Mouse (Mus musculus) CD4-positive, CD25-positive, alpha-beta regulatory T cell, adult 4 months (primary cell): ENCODE measurements around the gene Slc22a16. TPM values are rescaled to one million over a fixed set of nuclear protein-coding genes. Genes with fewer than 3 reads are reported as not detected.
"Not testable (repeated sequence)": the region's sequence is repeated elsewhere in the genome, so short reads cannot be mapped to it uniquely, and the experiment has no call there.

ENCODE experiments used
- ATAC-seq: one replicate; pipeline ENCODE4 v1.8.0; 2017
- polyA plus RNA-seq, 2 experiments: library from polyadenylated mRNA; unstranded; fragments of 100-300 nt; shearing (Covaris generic); gene quantifications; one replicate each; pipeline ENCODE4 v1.2.1; 2017

Slc22a16 gene
- not detected for polyA plus RNA-seq

GRCm38 (mm10) chr10:40570036-40570435 is at the start of gene Slc22a16:
Gene Slc22a16, plus strand, starts transcription at chr10:40570336.
- no peak for ATAC-seq

DNA sequence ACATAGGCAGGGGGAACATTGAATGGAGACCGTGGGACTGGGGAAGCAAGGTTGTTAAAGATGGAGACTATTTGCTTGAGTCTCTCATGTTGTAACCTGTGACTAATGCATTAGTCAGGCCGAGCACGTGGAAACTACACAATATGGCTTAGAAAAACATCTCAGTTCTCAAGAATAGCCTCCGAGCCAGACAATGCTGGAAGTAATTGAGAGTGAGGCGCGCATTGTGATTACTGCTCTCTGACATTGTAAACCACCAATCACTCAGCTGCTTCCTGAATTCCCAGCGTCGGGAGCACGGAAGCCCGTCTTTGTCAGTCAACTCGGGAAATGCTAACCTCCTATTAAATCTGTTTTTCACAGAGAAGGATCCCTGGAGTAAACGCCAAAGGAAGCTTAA is 48.6 kb upstream of the Slc22a16 start:
- ATAC-seq: no peak

- no peak for ATAC-seq
Measured at GRCm38 (mm10) chr10:40523312-40523975, 46.7 kb upstream of the Slc22a16 start.

DNA sequence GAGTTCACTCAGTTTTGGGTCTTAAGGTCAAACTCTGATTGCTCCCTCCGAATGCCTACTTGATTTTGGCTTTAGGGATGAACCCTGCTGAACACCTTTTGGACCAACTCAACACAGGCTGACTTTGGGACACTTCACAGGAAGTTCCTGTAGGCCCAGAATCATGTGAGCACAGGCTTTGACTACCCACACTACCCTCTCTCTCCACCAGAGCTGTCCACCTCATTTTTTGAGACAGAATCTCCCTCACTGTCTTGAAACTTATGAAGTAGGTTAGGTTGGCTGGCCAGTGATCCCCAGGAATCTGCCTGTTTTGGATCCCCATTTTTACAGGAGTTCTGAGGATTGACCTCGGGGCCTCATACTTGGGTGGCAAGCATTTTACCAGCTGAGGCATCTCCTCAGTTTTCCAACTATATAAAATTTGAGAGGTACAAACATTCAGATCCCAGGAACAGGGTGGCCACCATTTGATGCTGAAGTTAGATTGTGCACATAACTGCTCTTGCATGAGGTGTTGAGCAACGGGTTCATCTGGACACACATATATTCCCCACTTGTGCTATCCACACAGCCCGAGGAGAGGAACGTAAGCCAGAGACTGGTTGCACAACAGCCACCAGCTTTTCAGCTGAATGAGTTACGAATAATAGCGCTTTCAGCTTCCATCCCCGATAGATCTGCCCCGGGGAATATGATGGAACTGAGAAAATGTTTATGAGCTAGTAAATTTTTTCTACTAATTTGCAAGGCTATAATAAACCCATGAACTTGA is 45.9 kb upstream of the Slc22a16 start:
- no peak for ATAC-seq

DNA sequence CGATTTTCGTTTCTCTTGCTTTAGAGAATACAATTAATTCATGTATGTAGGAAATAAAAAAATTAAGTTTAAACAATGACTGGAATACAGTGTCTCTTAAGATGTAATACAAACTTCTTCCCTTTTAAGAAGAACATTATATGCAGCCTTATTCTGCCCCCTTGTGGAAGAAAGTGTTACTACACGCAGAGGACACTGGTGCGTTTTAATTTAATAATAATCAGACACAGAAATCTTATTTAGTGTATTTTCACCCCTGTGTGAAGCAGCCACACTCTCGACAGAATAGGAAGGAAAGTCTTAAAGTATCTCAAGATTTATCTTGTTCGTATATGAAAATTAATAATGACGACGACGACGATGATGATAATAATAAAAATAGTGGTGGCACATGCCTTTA is 45.1 kb upstream of the Slc22a16 start:
- ATAC-seq: peak; percentile 27

GRCm38 (mm10) chr10:40525616-40526155 is 44.5 kb upstream of the Slc22a16 start:
- ATAC-seq: no peak

- ATAC-seq: no peak
Measured at GRCm38 (mm10) chr10:40526301-40526761, 43.8 kb upstream of the Slc22a16 start.

GRCm38 (mm10) chr10:40526986-40527385 is 43.1 kb upstream of the Slc22a16 start:
- no peak for ATAC-seq

DNA sequence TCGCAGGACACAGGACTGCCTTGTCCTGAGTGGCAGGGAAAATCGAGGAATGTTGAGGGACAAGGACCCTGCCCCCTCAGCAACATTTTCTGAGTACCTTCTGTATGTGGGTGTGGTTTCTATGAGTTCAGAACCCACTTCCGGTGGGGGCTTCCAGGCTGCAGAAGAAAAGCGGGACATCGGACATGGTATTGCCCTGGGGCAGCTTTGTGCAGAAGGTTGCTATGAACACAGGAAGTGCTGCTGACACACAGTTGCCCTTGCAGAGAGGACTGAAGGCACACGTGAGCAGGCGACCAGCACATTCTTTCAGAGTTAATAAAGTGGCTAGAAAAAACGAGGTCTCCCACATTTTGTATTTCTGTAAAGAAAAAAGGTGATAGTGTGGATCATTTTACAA is 42.6 kb upstream of the Slc22a16 start:
- peak; percentile 84 for ATAC-seq

- ATAC-seq: no peak
Measured at GRCm38 (mm10) chr10:40528668-40529067, 41.5 kb upstream of the Slc22a16 start.

DNA sequence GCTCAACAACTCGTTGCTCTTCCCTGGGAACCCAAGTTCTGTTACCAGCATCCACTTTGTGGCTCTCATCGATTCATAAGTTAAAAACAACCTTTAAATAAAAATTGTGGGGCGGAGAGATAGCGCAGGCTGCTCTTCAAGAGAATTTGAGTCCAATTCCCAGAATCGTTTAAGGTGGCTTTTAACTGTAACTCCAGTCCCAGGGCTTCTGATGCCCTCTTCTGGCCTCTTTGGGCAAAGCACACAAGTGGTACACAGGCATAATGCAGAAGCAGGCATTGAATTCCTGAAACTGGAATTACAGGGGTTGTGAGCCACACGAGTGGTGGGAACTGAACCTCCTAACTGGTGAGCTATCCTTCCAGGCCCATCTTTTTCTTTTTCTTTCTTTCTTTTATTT is 40.5 kb upstream of the Slc22a16 start:
- peak; percentile 64 for ATAC-seq

- no peak for ATAC-seq
Measured at GRCm38 (mm10) chr10:40530661-40531060, 39.5 kb upstream of the Slc22a16 start.

- ATAC-seq: not testable (repeated sequence)
Measured at GRCm38 (mm10) chr10:40532586-40532985, 37.5 kb upstream of the Slc22a16 start.

GRCm38 (mm10) chr10:40541351-40541750 is 28.8 kb upstream of the Slc22a16 start:
- ATAC-seq: no peak

DNA sequence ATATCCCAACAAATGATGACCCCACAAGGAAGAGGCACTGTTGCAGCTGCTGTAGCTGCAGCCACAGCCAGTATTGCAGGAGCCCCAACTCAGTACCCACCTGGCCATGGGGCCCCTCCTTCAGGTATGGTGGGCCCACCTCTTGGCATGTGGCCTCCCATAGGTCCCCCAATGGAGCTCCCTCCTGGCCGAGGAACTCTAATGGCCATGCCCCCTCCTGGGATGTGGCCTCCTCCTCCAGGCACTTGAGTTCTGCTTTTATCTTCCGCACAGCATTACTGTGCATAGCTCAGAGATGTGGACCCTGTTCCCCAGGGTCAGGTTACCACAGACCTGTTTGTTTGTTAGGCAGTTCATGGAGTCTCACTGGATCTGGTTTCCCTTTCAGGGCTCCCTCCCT is 20.8 kb upstream of the Slc22a16 start:
- ATAC-seq: no peak

DNA sequence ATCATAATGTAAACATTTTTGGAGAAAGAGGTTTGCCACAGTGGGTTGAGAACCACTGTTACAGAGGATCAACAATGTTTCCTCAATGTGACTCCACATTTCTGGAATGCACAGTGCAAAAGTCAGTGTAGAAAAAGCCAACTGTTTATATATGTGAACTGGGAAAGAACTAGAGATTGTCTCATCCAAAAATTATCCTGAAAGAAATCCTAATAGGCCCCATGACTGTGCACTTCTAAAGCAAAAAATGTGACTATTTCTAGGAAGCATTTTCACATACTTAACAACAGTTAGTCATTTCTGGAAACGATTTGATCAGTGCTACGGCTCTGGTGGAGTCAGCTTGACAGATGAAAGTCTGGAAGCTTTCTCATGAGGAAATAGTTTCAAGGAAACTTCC is 18.3 kb upstream of the Slc22a16 start:
- ATAC-seq: no peak

DNA sequence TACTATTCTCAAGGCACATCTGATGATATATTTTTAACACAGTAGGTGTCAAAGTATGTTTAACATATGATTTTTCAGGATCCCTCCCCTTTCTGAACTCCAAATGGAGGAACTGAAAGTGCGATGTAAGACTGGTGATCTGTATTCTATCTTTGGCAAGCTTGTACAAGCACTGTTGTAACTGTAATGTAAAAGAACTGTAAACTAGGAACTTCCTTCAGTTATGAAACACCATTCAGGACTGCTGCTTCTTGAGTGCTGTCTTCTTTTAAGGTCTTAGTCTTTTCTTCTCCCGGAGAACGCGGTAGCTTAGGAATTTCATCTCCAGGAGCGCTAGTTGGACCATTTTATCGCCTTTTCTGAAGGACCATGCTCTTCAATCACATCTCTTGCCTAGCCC is 4.4 kb upstream of the Slc22a16 start:
- not testable (repeated sequence) for ATAC-seq

DNA sequence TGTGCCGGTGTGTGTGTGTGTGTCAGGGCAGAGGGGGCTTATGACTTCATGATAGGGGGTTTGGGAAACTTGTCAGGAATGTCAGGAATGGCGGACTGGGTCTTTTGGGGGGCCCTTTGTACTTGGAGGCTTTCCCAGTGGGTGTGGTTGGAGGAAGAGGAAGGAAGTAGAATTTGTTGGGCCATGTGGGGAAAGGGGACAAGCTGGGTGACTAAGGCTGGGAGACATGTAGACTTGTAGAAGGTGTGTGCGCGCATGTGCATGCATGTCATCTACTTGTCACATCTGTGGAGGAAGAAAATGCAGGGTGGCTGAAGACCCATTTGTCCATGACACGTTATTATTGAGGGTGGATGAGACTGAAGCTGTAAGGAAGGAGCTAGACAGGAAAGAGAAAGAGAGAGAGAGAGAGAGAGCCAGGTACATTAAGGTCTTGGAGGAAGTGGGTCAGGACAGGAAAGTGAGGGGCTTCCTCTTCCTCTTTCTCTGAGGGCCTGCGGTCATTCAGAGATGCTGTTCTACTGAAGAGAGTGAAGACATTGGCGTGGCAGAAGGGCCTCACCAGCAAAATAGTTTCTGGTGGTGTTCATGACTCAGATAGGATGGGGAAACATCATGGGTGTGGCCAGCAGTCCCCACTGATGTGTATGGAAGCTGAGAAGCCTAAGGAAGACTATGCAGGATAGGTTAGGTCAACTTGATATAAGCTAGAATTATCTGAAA is 5.9 kb downstream of the Slc22a16 start:
- no peak for ATAC-seq

GRCm38 (mm10) chr10:40583584-40584255 is 13.6 kb downstream of the Slc22a16 start:
- no peak for ATAC-seq

- no peak for ATAC-seq
Measured at GRCm38 (mm10) chr10:40592186-40592585, 22.1 kb downstream of the Slc22a16 start.

DNA sequence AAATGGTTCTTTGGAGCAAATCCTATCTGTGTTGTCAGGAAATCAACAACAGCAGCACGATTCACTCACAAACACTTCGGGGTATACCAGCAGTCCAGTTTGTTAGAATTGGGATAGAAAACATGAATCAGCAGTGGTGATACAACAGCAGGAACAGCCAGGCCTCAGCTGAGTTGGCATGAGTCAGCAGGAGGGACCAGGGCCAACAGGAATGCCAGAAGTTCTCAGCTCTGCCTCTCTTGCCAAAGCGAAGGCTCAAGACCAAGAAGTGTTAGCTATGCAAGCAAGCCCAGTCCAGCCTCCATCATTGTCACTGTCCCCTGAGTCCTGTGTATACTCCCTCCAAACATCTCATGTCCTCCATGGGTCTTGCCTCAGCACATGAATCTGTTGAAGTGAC is 27.0 kb downstream of the Slc22a16 start:
- ATAC-seq: no peak

DNA sequence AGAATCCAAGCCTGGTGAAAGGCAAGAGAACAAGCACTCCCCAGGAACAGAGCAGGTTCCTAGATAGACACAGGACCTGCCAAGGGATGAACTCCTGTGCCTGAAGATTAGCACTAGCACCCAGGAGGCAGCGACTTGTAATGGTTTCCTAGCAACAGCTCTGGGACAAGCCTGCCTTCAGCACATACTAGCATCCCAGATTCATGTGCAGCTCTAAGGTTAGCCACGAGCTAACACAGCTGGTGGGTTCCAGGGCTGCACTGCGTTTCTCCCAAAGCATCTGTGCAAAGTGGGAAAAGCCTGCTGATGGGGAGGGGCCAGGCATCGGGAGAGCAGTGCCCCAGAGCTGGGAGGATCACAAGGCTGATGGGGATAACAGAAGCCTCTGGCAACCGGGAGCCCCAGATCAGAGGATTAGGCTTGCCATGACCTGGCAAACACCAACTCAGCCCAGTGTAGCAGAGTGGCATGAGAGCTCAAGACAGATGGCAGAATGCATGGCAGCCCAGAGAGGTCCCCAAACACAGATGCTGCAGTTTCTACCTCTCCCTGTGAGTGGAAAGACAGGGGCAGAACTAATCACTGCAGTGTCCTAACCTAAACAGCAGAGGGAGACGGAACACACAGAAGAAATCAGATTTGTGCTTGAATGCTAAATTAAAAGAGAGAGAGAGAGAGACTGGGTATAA is 34.7 kb downstream of the Slc22a16 start:
- no peak for ATAC-seq
